Mouse (Mus musculus): ENCODE measurements around the gene Gm28053. TPM values are rescaled to one million over a fixed set of nuclear protein-coding genes. Genes with fewer than 3 reads are reported as not detected.

Gene Gm28053
- polyA plus RNA-seq, 1 experiment from 2014 or later, result 1.1 TPM

GRCm38 (mm10) chr6:48698888-48699287 lies 19.5 kb upstream of the Gm28053 start:
- Histone ChIP-seq H3K4me1 (ENCODE audit: insufficient read depth) (peaks cover 14% of the 10 kb centered on the region; the same call in 1 of the 2 replicates), H3K4me3 (ENCODE audit: low read depth, low read length) (no peak overlapping the region), H3K9me3 (ENCODE audit: low read length) (no peaks in the 10 kb centered on the region), H3K9ac (replicated peaks) (no peak overlapping the region), H3K27ac (ENCODE audit: low read depth) (peak overlapping the region; percentile 55), H3K27me3 (ENCODE audit: insufficient read depth, low read length) (no peaks in the 10 kb centered on the region), H3K36me3 (replicated peaks; ENCODE audit: insufficient read depth, low read length) (no peaks in the 10 kb centered on the region), H3K4me2 (ENCODE audit: low read depth, low read length) (no peak overlapping the region)
- peak; percentile 11 for DNase-seq
- no peak for TF ChIP-seq CTCF (IDR thresholded peaks at IDR 0.05; ENCODE audit: low read depth)
- 34% methylated on average over 3 of the region's 3 CpGs for WGBS (ENCODE audit: insufficient replicate concordance)
- no peak for ATAC-seq

GRCm38 (mm10) chr6:48700251-48701075 lies 17.9 kb upstream of the Gm28053 start:
- 0 out of 2 replicates have a peak, but pooled peaks cover 2% of the 10 kb centered on the region for H3K36me3 ChIP-seq (replicated peaks; ENCODE audit: insufficient read depth, low read length)
- DNase-seq (peak; percentile 19), ATAC-seq (peak; percentile 69)
- peak overlapping the region; percentile 52 for H3K27ac ChIP-seq (ENCODE audit: low read depth)
- H3K4me1 ChIP-seq (ENCODE audit: insufficient read depth), result peaks cover 14% of the 10 kb centered on the region
- H3K9me3 ChIP-seq (ENCODE audit: low read length), result no peaks in the 10 kb centered on the region
- TF ChIP-seq CTCF (IDR thresholded peaks at IDR 0.05; ENCODE audit: low read depth) (no peak), EP300 (IDR thresholded peaks at IDR 0.05; ENCODE audit: low read depth) (peak; percentile 85)
- no peaks in the 10 kb centered on the region for H3K27me3 ChIP-seq (ENCODE audit: insufficient read depth, low read length)
- H3K4me3 ChIP-seq (ENCODE audit: low read depth, low read length), result no peak overlapping the region
- 24% methylated on average over 5 of the region's 5 CpGs for WGBS (ENCODE audit: insufficient replicate concordance)
- no peak overlapping the region for H3K4me2 ChIP-seq (ENCODE audit: low read depth, low read length)
- H3K9ac ChIP-seq (replicated peaks), result no peak overlapping the region

- Histone ChIP-seq H3K4me3 (ENCODE audit: low read depth, low read length) (no peak overlapping the region), H3K27ac (ENCODE audit: low read depth) (no peak overlapping the region), H3K4me1 (ENCODE audit: insufficient read depth) (peaks cover 14% of the 10 kb centered on the region), H3K9ac (replicated peaks) (no peak overlapping the region), H3K36me3 (replicated peaks; ENCODE audit: insufficient read depth, low read length) (0 out of 2 replicates have a peak, but pooled peaks cover 2% of the 10 kb centered on the region), H3K9me3 (ENCODE audit: low read length) (no peaks in the 10 kb centered on the region), H3K4me2 (ENCODE audit: low read depth, low read length) (no peak overlapping the region), H3K27me3 (ENCODE audit: insufficient read depth, low read length) (no peaks in the 10 kb centered on the region)
- DNase-seq, result no peak
- TF ChIP-seq EP300 (IDR thresholded peaks at IDR 0.05; ENCODE audit: low read depth) (no peak), CTCF (IDR thresholded peaks at IDR 0.05; ENCODE audit: low read depth) (no peak)
- WGBS (ENCODE audit: insufficient replicate concordance), result 78% methylated on average over 7 of the region's 7 CpGs
- no peak for ATAC-seq
Measured at GRCm38 (mm10) chr6:48702146-48702545, 16.3 kb upstream of the Gm28053 start.

GRCm38 (mm10) chr6:48702601-48703000 lies 15.8 kb upstream of the Gm28053 start:
- H3K4me3 ChIP-seq (ENCODE audit: low read depth, low read length), result no peak overlapping the region
- peaks cover 14% of the 10 kb centered on the region for H3K4me1 ChIP-seq (ENCODE audit: insufficient read depth)
- no peaks in the 10 kb centered on the region for H3K9me3 ChIP-seq (ENCODE audit: low read length)
- DNase-seq (no peak), ATAC-seq (no peak)
- WGBS (ENCODE audit: insufficient replicate concordance), result 74% methylated on average over 5 of the region's 5 CpGs
- H3K4me2 ChIP-seq (ENCODE audit: low read depth, low read length), result no peak overlapping the region
- H3K9ac ChIP-seq (replicated peaks), result no peak overlapping the region
- H3K27me3 ChIP-seq (ENCODE audit: insufficient read depth, low read length), result no peaks in the 10 kb centered on the region
- no peak overlapping the region for H3K27ac ChIP-seq (ENCODE audit: low read depth)
- peak; percentile 26; the same call in 1 of the 2 replicates for TF ChIP-seq CTCF (IDR thresholded peaks at IDR 0.05; ENCODE audit: low read depth)
- TF ChIP-seq EP300 (IDR thresholded peaks at IDR 0.05; ENCODE audit: low read depth), result no peak
- H3K36me3 ChIP-seq (replicated peaks; ENCODE audit: insufficient read depth, low read length), result 0 out of 2 replicates have a peak, but pooled peaks cover 2% of the 10 kb centered on the region

GRCm38 (mm10) chr6:48704146-48704545 lies 14.3 kb upstream of the Gm28053 start:
- no peaks in the 10 kb centered on the region for H3K27me3 ChIP-seq (ENCODE audit: insufficient read depth, low read length)
- DNase-seq (peak; percentile 2), ATAC-seq (no peak)
- no peaks in the 10 kb centered on the region for H3K9me3 ChIP-seq (ENCODE audit: low read length)
- 0 out of 2 replicates have a peak, but pooled peaks cover 2% of the 10 kb centered on the region for H3K36me3 ChIP-seq (replicated peaks; ENCODE audit: insufficient read depth, low read length)
- no peak for TF ChIP-seq CTCF (IDR thresholded peaks at IDR 0.05; ENCODE audit: low read depth)
- TF ChIP-seq EP300 (IDR thresholded peaks at IDR 0.05; ENCODE audit: low read depth), result no peak
- no peak overlapping the region for H3K27ac ChIP-seq (ENCODE audit: low read depth)
- H3K4me3 ChIP-seq (ENCODE audit: low read depth, low read length), result no peak overlapping the region
- H3K9ac ChIP-seq (replicated peaks), result no peak overlapping the region
- H3K4me2 ChIP-seq (ENCODE audit: low read depth, low read length), result no peak overlapping the region
- peaks cover 12% of the 10 kb centered on the region for H3K4me1 ChIP-seq (ENCODE audit: insufficient read depth)

GRCm38 (mm10) chr6:48706130-48706529 lies 12.3 kb upstream of the Gm28053 start:
- no peaks in the 10 kb centered on the region for H3K9me3 ChIP-seq (ENCODE audit: low read length)
- 37% methylated on average over 3 of the region's 3 CpGs for WGBS (ENCODE audit: insufficient replicate concordance)

More at GRCm38 (mm10) chr6:48706130-48706529, 12.3 kb upstream of the Gm28053 start:
- peak overlapping the region; percentile 19 for H3K4me2 ChIP-seq (ENCODE audit: low read depth, low read length)
- DNase-seq (no peak), ATAC-seq (no peak)
- no peak overlapping the region for H3K9ac ChIP-seq (replicated peaks)
- H3K27ac ChIP-seq (ENCODE audit: low read depth), result peak overlapping the region; percentile 23; the same call in 1 of the 2 replicates
- H3K4me3 ChIP-seq (ENCODE audit: low read depth, low read length), result peak overlapping the region; percentile 17; the same call in 1 of the 2 replicates
- H3K27me3 ChIP-seq (ENCODE audit: insufficient read depth, low read length), result no peaks in the 10 kb centered on the region
- TF ChIP-seq CTCF (IDR thresholded peaks at IDR 0.05; ENCODE audit: low read depth) (no peak), EP300 (IDR thresholded peaks at IDR 0.05; ENCODE audit: low read depth) (no peak)
- H3K36me3 ChIP-seq (replicated peaks; ENCODE audit: insufficient read depth, low read length), result 0 out of 2 replicates have a peak, but pooled peaks cover 2% of the 10 kb centered on the region
- H3K4me1 ChIP-seq (ENCODE audit: insufficient read depth), result peaks cover 7% of the 10 kb centered on the region; the same call in 1 of the 2 replicates

Data from liver, postnatal 0 days (tissue).